Mouse (Mus musculus): ENCODE results near the gene Fam71e1. TPM values are rescaled to one million over a fixed set of nuclear protein-coding genes. Genes with fewer than 3 reads are reported as not detected.

Fam71e1 gene
- polyA plus RNA-seq, 1 experiment: 12.2 TPM

- TF ChIP-seq POLR2A (IDR thresholded peaks at IDR 0.05; ENCODE audit: low read depth, low read length) (no peak), CTCF (conservative IDR thresholded peaks at IDR 0.05; ENCODE audit: insufficient read depth, insufficient read length, low read depth, low read length) (no peak)
- no peak overlapping the region for H3K27ac ChIP-seq (ENCODE audit: insufficient read depth, low read depth, low read length)
- H3K27me3 ChIP-seq (replicated peaks; ENCODE audit: control insufficient read depth, insufficient read depth, low read length): no peaks in the 10 kb centered on the region
- no peaks in the 10 kb centered on the region for H3K4me1 ChIP-seq (ENCODE audit: control insufficient read depth, insufficient read depth, low read length)
- no peaks in the 10 kb centered on the region for H3K36me3 ChIP-seq (ENCODE audit: control insufficient read depth, insufficient read depth, low read length)
- DNase-seq: no peak
- no peak overlapping the region for H3K4me3 ChIP-seq (ENCODE audit: insufficient read depth, low read depth, low read length)
- 77% methylated on average over 29 of the region's 29 CpGs for WGBS
These were observed 36.8 kb downstream of the Fam71e1 start for GRCm38 (mm10) chr7:44532918-44533745.

GRCm38 (mm10) chr7:44533746-44534045 lies 37.3 kb downstream of the Fam71e1 start:
- H3K27me3 ChIP-seq (replicated peaks; ENCODE audit: control insufficient read depth, insufficient read depth, low read length): no peaks in the 10 kb centered on the region
- no peak overlapping the region for H3K4me3 ChIP-seq (ENCODE audit: insufficient read depth, low read depth, low read length)
- DNase-seq: no peak
- TF ChIP-seq POLR2A (IDR thresholded peaks at IDR 0.05; ENCODE audit: low read depth, low read length) (no peak), CTCF (conservative IDR thresholded peaks at IDR 0.05; ENCODE audit: insufficient read depth, insufficient read length, low read depth, low read length) (no peak)
- 88% methylated on average over 12 of the region's 12 CpGs for WGBS
- no peaks in the 10 kb centered on the region for H3K36me3 ChIP-seq (ENCODE audit: control insufficient read depth, insufficient read depth, low read length)
- H3K4me1 ChIP-seq (ENCODE audit: control insufficient read depth, insufficient read depth, low read length): no peaks in the 10 kb centered on the region
- H3K27ac ChIP-seq (ENCODE audit: insufficient read depth, low read depth, low read length): no peak overlapping the region

DNA sequence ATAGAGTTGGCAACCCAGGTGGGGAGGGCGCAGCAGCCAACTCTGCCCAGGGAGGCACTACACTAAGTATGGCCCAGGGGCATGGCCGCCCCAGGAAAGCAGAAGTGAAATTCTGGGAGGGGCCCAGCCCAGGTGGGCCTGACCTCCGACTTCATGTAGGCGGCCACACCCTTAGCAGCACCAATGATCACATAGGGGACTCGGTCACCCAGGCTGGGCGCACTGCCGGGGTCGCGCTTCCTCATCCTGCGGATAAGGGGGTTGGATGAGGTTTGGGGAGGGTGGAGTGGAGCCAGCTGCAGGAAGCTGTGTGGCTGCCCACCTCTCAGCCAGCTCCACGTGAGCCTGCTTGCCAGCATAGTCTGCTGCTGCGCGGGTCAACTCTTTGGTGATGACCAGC lies 37.9 kb downstream of the Fam71e1 start:
- no peak overlapping the region for H3K27ac ChIP-seq (ENCODE audit: insufficient read depth, low read depth, low read length)
- H3K4me3 ChIP-seq (ENCODE audit: insufficient read depth, low read depth, low read length): no peak overlapping the region
- no peaks in the 10 kb centered on the region for H3K27me3 ChIP-seq (replicated peaks; ENCODE audit: control insufficient read depth, insufficient read depth, low read length)
- WGBS: 87% methylated on average over 13 of the region's 13 CpGs
- TF ChIP-seq POLR2A (IDR thresholded peaks at IDR 0.05; ENCODE audit: low read depth, low read length) (no peak), CTCF (conservative IDR thresholded peaks at IDR 0.05; ENCODE audit: insufficient read depth, insufficient read length, low read depth, low read length) (no peak)
- no peaks in the 10 kb centered on the region for H3K4me1 ChIP-seq (ENCODE audit: control insufficient read depth, insufficient read depth, low read length)
- DNase-seq: no peak
- no peaks in the 10 kb centered on the region for H3K36me3 ChIP-seq (ENCODE audit: control insufficient read depth, insufficient read depth, low read length)

DNA sequence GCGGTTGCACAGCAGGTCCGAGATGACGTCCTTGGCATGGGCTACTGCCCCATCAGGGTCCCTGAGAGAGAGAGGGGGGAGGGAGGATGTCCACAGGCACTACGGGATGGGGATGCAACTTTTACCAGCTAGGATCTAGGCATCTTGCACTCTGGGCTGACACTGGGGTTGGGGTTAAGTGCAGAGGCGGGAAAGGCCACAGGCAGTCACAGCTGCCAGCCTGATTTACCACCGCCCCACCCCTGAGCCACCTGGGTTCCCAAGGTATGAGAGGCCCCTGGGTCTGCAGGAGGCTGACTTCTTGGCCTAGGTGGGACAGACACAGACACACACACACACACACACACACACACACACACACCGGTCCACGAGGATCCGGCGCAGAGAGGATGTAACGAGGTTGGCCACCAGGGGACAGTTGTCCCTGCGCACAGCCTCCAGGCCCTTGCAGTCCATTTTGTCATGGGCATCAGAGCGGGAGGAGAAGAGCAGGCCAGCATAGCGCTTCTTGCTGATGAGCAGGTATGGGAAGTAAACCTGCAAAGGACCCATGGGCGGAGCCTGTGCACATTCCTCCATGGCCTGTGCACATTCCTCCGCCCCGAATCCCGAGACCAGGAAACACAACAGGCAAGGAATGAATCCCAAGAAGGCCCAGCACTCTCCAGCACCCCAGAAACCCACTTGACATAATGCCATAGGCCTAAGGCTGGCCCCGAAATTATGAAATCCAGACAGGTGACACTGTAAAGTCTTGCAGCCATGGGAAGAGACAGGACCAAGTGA lies 38.5 kb downstream of the Fam71e1 start:
- Histone ChIP-seq H3K36me3 (ENCODE audit: control insufficient read depth, insufficient read depth, low read length) (no peaks in the 10 kb centered on the region), H3K4me1 (ENCODE audit: control insufficient read depth, insufficient read depth, low read length) (no peaks in the 10 kb centered on the region), H3K27me3 (replicated peaks; ENCODE audit: control insufficient read depth, insufficient read depth, low read length) (no peaks in the 10 kb centered on the region), H3K27ac (ENCODE audit: insufficient read depth, low read depth, low read length) (no peak overlapping the region), H3K4me3 (ENCODE audit: insufficient read depth, low read depth, low read length) (no peak overlapping the region)
- TF ChIP-seq POLR2A (IDR thresholded peaks at IDR 0.05; ENCODE audit: low read depth, low read length) (no peak), CTCF (conservative IDR thresholded peaks at IDR 0.05; ENCODE audit: insufficient read depth, insufficient read length, low read depth, low read length) (no peak)
- WGBS: 86% methylated on average over 19 of the region's 19 CpGs
- no peak for DNase-seq

- H3K4me3 ChIP-seq (ENCODE audit: insufficient read depth, low read depth, low read length): no peak overlapping the region
- no peaks in the 10 kb centered on the region for H3K4me1 ChIP-seq (ENCODE audit: control insufficient read depth, insufficient read depth, low read length)
- H3K27ac ChIP-seq (ENCODE audit: insufficient read depth, low read depth, low read length): no peak overlapping the region
- 91% methylated on average over 27 of the region's 27 CpGs for WGBS
- DNase-seq: no peak
- TF ChIP-seq POLR2A (IDR thresholded peaks at IDR 0.05; ENCODE audit: low read depth, low read length): no peak
- no peak for TF ChIP-seq CTCF (conservative IDR thresholded peaks at IDR 0.05; ENCODE audit: insufficient read depth, insufficient read length, low read depth, low read length)
- H3K36me3 ChIP-seq (ENCODE audit: control insufficient read depth, insufficient read depth, low read length): no peaks in the 10 kb centered on the region
- H3K27me3 ChIP-seq (replicated peaks; ENCODE audit: control insufficient read depth, insufficient read depth, low read length): no peaks in the 10 kb centered on the region
These were observed 39.5 kb downstream of the Fam71e1 start for GRCm38 (mm10) chr7:44535657-44536589.

GRCm38 (mm10) chr7:44536590-44536968 lies 40.2 kb downstream of the Fam71e1 start:
- Histone ChIP-seq H3K36me3 (ENCODE audit: control insufficient read depth, insufficient read depth, low read length) (no peaks in the 10 kb centered on the region), H3K4me1 (ENCODE audit: control insufficient read depth, insufficient read depth, low read length) (no peaks in the 10 kb centered on the region), H3K27ac (ENCODE audit: insufficient read depth, low read depth, low read length) (no peak overlapping the region), H3K27me3 (replicated peaks; ENCODE audit: control insufficient read depth, insufficient read depth, low read length) (no peaks in the 10 kb centered on the region), H3K4me3 (ENCODE audit: insufficient read depth, low read depth, low read length) (no peak overlapping the region)
- TF ChIP-seq CTCF (conservative IDR thresholded peaks at IDR 0.05; ENCODE audit: insufficient read depth, insufficient read length, low read depth, low read length) (no peak), POLR2A (IDR thresholded peaks at IDR 0.05; ENCODE audit: low read depth, low read length) (no peak)
- WGBS: 48% methylated on average over 6 of the region's 6 CpGs
- DNase-seq: peak; percentile 67

All from kidney, adult 2 months (tissue).